Mouse (Mus musculus) retina, postnatal 7 days (tissue): Measurements from ENCODE around the gene Olfr204.
"Not testable (repeated sequence)": the region's sequence is repeated elsewhere in the genome, so short reads cannot be mapped to it uniquely, and the experiment has no call there.

Experiments
- DNase-seq: peaks from one replicate; pipeline ENCODE4 v3.0.0-alpha.2; 2012; ENCODE audit warnings: low read depth, low spot score

Gene Olfr204

DNA sequence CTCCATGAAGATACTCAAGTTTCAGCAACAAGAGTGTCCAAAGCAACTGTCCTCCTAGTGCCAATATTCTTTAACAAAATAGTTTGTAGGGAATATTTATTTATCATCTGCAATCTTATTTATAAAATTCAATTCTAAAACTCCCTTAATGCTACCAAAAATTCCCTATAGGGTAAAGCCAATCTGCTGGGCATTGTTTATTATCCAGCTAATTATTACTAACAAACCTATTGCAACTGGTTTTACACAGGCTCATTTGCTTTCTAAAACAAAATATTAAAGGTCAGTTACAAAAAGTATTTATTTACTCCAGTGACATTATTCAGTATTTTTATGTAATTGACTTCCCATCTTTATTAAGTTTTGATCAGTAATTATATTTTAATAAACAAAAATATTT is at the start of gene Olfr204:
Olfr204 (minus strand) TSS at position 101 of the 400 bp plus-strand sequence.
- DNase-seq = no peak

DNA sequence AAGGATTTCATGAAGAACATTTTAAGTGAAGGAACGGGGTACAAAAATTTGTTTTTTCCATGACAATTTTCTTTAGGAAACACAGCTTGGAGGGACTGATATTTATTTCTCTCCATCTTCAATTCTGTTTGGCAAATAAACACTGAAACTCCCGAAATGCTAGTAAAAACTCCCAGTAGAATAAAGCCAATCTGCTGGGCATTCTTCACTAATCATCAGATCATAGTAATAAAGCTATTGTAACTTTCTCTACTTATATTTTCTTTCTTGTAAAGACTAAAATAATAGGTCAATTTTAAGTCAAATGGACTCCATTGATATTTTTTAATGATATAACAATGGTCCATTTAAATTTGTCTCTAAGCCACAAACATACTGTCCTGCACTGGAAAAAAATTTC is 45.8 kb upstream of the Olfr204 start, which contains the start of gene Olfr209:
Olfr209 (minus strand) TSS at position 101 of the 400 bp plus-strand sequence.
- DNase-seq = no peak

DNA sequence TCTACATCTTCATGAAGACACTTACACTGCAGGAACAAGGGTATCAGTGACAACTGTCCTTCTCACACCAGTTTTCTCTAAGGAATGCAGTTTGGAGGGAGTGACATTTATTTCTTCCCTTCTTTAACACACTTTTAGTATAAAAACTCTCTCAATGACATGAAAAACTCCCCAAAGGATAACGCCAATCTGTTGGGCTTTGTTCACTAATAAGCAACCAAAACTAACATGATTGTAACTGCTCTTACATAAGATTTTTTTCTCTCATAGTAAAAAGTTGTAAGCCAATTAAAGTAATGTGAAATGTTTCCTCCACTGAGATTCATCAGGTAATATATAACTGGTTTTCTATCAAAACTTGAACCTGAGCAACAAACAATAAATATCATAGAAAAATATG is 31.1 kb upstream of the Olfr204 start, which contains the start of gene Olfr206:
Olfr206 (minus strand) TSS at position 101 of the 400 bp plus-strand sequence.
- no peak for DNase-seq

DNA sequence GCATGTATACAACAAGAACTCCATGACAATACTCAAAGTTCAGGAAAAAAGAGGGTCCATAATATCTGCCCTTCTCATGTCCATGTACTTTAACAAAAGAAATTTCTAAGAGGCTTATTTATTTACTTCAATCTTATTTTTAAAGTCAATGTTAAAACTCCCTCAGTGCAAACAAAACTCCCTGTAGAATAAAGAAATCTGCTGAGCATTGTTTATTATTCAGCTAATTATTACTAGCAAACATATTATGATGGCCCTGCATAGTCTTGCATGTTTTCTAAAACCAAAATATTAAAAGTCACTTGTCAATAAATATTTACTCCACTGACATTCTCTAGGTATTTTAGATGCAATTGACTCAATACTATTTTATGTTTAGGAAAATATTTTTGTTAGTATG is 13.0 kb upstream of the Olfr204 start, which contains the start of gene Olfr205:
Olfr205 (minus strand) TSS at position 101 of the 400 bp plus-strand sequence.
- DNase-seq = no peak

DNA sequence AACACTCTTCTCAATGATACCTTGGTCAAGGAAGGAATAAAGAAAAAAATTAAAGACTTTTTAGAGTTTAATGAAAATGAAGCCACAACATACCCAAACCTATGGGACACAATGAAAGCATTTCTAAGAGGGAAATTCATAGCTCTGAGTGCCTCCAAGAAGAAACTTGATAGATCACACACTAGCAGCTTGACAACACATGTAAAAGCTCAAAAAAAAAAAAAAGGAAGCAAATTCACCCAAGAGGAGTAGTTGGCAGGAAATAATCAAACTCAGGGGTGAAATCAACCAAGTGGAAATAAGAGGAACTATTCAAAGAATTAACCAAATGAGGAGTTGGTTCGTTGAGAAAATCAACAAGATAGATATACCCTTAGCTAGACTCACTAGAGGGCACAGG is 5.2 kb upstream of the Olfr204 start:
- DNase-seq = not testable (repeated sequence)

DNA sequence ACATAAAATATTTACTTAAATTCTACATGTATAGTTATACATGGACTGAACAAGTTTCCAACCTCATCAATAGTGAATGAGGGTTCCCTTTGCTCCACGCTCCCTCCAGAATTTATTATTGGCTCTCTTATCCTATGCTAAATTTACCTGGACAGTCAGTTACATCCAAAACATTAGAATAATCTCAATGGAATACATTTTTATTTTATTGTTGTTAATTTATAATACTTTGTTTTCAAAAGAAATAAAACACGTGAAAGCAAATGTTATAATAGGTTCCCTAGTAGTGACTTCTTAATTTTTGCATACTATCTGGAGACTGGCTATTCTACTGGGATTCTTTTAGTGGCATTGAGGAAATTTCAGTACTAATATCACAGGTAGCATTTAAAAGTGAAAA is 19.5 kb downstream of the Olfr204 start, which contains the start of gene Olfr203:
Olfr203 (plus strand) TSS at position 301 of the 400 bp plus-strand sequence.
- DNase-seq = no peak

DNA sequence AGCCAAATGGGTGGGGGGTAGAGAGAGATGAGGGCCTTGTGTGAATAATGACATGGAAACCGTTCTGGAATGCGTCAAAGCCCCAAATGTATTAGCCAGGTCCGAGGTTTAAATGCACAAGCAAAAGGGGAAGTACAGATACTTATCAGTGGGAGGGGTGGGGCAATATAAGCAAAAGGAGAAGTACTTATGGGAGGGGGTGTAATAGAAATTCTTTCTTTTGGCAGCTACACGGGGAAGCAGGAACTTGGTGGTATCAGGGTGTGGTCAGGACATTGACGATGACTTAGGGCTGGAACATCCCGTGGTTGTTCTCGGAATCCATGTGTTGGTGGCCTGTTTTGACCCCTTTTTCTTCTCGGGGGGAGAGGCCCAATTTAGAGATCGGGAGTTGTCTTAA is 30.5 kb downstream of the Olfr204 start:
- DNase-seq = not testable (repeated sequence)

DNA sequence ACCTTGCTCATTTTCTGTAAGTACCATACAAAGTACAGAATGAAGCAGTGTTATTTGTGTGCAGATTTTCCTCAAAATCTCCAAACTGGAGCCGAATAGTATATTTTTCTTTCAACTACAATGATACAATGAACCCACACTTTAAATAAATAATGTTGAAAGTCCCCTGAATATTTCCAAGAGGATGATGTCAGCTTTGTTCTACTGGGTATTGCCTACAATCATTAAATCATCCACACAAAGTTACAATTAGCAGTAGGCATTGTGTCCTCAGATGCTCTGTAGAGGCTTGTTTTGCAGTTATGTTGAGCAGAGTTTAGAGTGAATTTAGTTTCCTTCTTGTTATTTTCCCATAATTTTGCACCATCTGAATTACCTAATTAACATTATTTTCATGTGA is 31.4 kb downstream of the Olfr204 start, which contains the start of gene Olfr202:
Olfr202 (minus strand) TSS at position 101 of the 400 bp plus-strand sequence.
- no peak for DNase-seq

DNA sequence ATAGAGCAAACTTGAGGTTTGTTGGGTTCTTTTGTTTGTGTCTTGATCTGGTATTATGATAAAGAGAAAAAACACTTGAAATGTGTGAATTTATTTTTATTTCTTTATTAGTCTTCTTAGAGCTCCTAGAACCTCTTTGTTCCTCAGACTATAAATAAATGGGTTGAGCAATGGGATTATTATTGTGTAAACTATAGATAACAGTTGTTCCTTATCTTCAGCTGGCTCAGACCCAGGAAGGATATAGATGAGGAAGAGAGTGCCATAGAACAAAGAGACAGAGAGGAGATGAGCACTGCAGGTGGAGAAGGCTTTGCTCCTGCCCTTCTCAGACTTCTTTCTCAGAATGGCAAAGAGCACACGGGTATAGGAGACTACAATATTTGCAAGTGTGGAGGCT is 34.6 kb downstream of the Olfr204 start:
- no peak for DNase-seq

DNA sequence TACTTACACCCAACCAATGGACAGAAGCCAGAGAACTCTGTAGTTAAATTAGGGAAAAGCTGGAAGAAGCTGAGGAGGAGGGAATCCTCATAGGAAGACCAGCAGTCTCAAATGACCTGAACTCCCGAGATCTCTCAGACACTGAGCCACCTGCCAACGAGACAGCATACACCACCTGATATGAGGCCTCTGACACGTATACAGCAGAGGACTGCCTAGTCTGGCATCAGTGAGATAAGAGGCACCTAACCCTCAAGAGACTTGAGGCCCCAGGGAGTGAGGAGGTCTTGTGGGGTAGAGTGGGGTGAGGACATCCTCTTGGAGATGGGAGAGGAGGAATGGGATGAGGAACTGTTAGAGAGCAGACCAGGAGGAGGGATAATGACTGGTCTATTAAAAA is 37.5 kb downstream of the Olfr204 start:
- DNase-seq = no peak

DNA sequence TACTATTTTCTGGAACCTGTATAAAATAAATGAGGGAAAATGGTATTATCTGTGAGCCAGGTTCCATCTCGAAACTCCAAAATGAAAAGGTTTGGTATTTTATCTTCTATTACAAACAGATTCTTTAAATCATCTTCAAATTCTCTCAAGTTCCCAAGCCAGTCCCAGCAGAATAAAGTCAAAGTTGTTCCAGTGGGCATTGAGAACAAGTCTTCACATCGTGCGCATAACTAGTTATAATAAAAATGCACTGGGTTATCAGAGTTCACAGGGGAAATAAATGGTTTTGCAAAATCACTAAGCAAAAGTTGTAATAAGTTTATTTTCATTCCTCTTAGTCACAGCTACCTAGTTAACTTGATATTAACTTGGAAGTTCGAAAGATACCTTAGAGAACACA is 45.5 kb downstream of the Olfr204 start, which contains the start of gene Olfr201:
Olfr201 (minus strand) TSS at position 101 of the 400 bp plus-strand sequence.
- not testable (repeated sequence) for DNase-seq

DNA sequence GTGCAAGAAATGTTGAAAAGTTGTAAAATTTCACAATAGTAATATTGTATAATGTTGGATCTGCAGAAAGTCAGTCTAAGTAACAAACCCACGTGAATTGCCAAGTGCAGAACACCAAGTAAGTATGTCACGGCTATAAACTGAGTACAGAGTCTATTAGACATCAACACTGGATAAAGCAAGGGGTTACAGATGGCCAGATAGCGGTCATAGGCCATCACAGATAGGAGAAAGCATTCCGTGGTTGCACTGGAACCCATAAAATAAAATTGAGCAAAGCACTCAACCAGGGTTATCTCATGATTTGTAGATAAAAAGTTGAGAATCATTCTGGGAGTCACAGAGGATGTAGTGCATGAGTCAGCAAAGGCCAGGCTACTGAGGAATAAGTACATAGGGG is 49.0 kb downstream of the Olfr204 start:
- DNase-seq = not testable (repeated sequence)
